Mouse (Mus musculus) intestine, embryonic 14.5 days (tissue): ENCODE results near the gene Lamb3. TPM values are rescaled to one million over a fixed set of nuclear protein-coding genes. Genes with fewer than 3 reads are reported as not detected.

Source experiments
- ATAC-seq: fragments of 200-750 bp; cut with Nextera tagmentation; replicated peaks from 2 replicates; pipeline ENCODE4 v1.8.0; 2017; ENCODE audit warnings: low read depth, moderate number of reproducible peaks, moderate TSS enrichment, moderate library complexity; ENCODE audit not compliant: low FRiP score, low TSS enrichment
- DNase-seq: peaks from one replicate; pipeline ENCODE4 v3.0.0-alpha.2; 2018; ENCODE audit warnings: low spot score
- H3K27ac ChIP-seq: fragments of 300-500 bp; sonication (generic); 2 replicates; pipeline ENCODE4 v1.5.1; 2014; ENCODE audit warnings: low read depth, mild to moderate bottlenecking, control low read depth
- H3K27me3 ChIP-seq: fragments of 300-500 bp; sonication (generic); replicated peaks from 2 replicates; pipeline ENCODE4 v1.6.1; 2014; ENCODE audit warnings: low read length, control low read depth; ENCODE audit not compliant: control insufficient read depth, insufficient read depth
- H3K36me3 ChIP-seq: fragments of 300-500 bp; sonication (generic); 2 replicates; pipeline ENCODE4 v1.6.1; 2014; ENCODE audit warnings: low read length, control low read depth; ENCODE audit not compliant: control insufficient read depth, insufficient read depth
- H3K4me1 ChIP-seq: fragments of 300-500 bp; sonication (generic); replicated peaks from 2 replicates; pipeline ENCODE4 v1.6.1; 2014; ENCODE audit warnings: low read length, control low read depth, mixed read lengths; ENCODE audit not compliant: control insufficient read depth, insufficient read depth
- H3K4me2 ChIP-seq: fragments of 300-500 bp; sonication (generic); 2 replicates; pipeline ENCODE4 v1.6.1; 2014; ENCODE audit warnings: low read length
- H3K4me3 ChIP-seq: fragments of 300-500 bp; sonication (generic); 2 replicates; pipeline ENCODE4 v1.5.1; 2014; ENCODE audit warnings: low read depth, low read length, control low read depth, mixed read lengths
- H3K9ac ChIP-seq: fragments of 300-500 bp; sonication (generic); 2 replicates; pipeline ENCODE4 v1.6.1; 2014; ENCODE audit warnings: mild to moderate bottlenecking, low read length
- H3K9me3 ChIP-seq: fragments of 300-500 bp; sonication (generic); 2 replicates; pipeline ENCODE4 v1.6.1; 2016; ENCODE audit warnings: low read length, control low read depth; ENCODE audit not compliant: control insufficient read depth
- WGBS: fragments of 180-500 bp; shearing (Covaris S2); extraction: QIAGEN DNeasy Blood & Tissue Kit; methylation state at CpG from one replicate; pipeline ENCODE4 v1.1.7; 2014; 5-methylcytosine and 5-hydroxymethylcytosine counted together
- polyA plus RNA-seq: library from polyadenylated mRNA; unstranded; fragments of >200 nt; fragmentation: Nextera tagmentation; extraction: Ambion mirVana; gene quantifications from 2 replicates; pipeline ENCODE4 v1.2.1, GENCODE M21; 2014

Lamb3 gene
- polyA plus RNA-seq, 1 experiment from 2014 or later, result 4.0 TPM

DNA sequence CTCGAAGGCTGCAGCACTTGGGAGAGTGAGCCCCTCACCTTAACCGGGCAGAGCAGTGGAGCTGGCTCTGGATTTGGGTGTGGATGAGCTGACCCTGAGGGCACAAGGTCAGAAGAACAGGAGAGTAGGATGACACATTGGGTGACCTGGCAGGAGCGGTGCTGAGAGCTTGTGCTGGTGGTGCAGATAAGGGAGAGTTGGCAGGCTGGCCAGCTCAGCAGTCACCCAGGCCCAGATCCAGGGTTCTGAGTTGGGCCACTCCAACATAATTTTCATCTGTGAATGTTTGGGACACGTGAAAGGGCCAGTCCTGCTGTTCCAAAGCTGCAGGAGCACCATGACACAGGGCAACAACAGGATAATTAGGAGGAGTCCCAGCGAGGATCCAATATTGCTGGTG lies 3.9 kb downstream of the Lamb3 start:
- no peak for ATAC-seq
- Histone ChIP-seq H3K4me3 (no peak overlapping the region), H3K9me3 (no peaks in the 10 kb centered on the region), H3K4me1 (no peaks in the 10 kb centered on the region), H3K9ac (no peak overlapping the region), H3K27me3 (no peaks in the 10 kb centered on the region), H3K4me2 (no peak overlapping the region), H3K27ac (no peak overlapping the region), H3K36me3 (no peaks in the 10 kb centered on the region)
- 70% methylated on average over 5 of the region's 5 CpGs for WGBS
- DNase-seq, result no peak

DNA sequence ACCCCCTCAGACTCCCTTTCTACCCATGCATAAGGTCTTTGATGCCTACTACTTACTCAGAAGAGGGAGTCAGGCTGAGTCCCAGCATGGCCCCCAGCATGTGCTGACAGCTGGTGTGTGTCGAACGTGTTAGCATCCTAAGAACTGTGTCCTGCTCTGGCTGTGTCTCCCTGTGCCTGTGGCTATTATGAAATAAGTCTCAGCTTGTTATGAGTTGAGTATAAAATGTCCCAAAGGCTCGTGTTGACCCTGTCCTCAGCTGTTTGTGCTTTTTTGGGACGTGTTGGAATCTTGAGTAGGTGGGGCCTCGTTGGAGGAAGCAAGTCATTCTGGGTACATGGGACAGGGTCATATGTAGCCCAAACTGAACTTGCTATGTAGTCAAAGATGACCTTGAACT lies 6.6 kb downstream of the Lamb3 start:
- no peak for DNase-seq
- no peaks in the 10 kb centered on the region for H3K27me3 ChIP-seq
- H3K36me3 ChIP-seq, result no peaks in the 10 kb centered on the region
- H3K27ac ChIP-seq, result no peak overlapping the region
- H3K9ac ChIP-seq, result no peak overlapping the region
- no peak overlapping the region for H3K4me3 ChIP-seq
- ATAC-seq, result no peak
- H3K4me2 ChIP-seq, result no peak overlapping the region
- H3K4me1 ChIP-seq, result no peaks in the 10 kb centered on the region
- 67% methylated on average over 5 of the region's 5 CpGs for WGBS
- H3K9me3 ChIP-seq, result no peaks in the 10 kb centered on the region

DNA sequence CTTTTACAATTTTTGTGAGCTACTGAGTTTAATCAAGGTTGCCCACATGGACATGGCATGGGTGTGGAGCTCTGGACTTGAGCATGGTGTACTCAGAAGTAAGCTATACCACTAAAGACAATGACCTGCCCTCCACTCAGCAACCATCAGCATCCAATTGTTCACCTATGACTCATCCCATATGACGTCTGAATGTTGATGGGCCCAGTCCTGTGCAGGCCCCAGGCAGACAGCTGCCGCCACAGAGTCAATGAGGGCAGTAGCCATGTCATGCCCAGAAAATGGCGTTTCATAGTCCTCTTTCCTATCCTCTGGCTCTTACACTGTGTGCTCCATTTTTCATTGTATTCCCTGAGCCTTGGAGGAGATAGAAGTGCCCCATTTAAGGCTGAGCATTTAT lies 8.5 kb downstream of the Lamb3 start:
- H3K4me3 ChIP-seq, result no peak overlapping the region
- no peak for ATAC-seq
- 66% methylated on average over 3 of the region's 3 CpGs for WGBS
- no peak overlapping the region for H3K27ac ChIP-seq
- no peaks in the 10 kb centered on the region for H3K9me3 ChIP-seq
- no peak overlapping the region for H3K4me2 ChIP-seq
- no peaks in the 10 kb centered on the region for H3K4me1 ChIP-seq
- H3K36me3 ChIP-seq, result no peaks in the 10 kb centered on the region
- no peaks in the 10 kb centered on the region for H3K27me3 ChIP-seq
- no peak for DNase-seq
- H3K9ac ChIP-seq, result no peak overlapping the region

DNA sequence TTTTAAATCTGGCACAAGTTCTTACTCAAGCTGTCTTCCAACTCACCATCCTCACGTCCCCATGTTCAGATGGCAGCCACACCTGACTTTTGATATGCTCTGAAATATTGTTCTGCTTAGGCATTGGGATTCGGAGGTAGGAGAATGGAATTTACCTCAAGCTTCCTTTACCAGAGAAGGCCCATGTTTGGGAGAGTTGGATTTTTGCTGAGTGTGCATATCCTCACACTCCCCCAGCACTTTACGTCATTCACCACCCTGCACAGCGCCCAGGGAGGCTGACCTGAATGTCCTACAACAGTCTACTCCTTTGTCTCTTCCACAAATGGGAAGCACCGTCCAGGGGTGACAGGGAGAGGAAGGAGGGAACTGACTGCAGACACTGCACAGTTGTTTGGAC lies 12.9 kb downstream of the Lamb3 start:
- Histone ChIP-seq H3K36me3 (no peaks in the 10 kb centered on the region), H3K9ac (no peak overlapping the region), H3K27me3 (no peaks in the 10 kb centered on the region), H3K4me1 (no peaks in the 10 kb centered on the region), H3K4me2 (no peak overlapping the region), H3K9me3 (no peaks in the 10 kb centered on the region), H3K27ac (no peak overlapping the region), H3K4me3 (no peak overlapping the region)
- 66% methylated on average over 5 of the region's 5 CpGs for WGBS
- DNase-seq (no peak), ATAC-seq (no peak)

DNA sequence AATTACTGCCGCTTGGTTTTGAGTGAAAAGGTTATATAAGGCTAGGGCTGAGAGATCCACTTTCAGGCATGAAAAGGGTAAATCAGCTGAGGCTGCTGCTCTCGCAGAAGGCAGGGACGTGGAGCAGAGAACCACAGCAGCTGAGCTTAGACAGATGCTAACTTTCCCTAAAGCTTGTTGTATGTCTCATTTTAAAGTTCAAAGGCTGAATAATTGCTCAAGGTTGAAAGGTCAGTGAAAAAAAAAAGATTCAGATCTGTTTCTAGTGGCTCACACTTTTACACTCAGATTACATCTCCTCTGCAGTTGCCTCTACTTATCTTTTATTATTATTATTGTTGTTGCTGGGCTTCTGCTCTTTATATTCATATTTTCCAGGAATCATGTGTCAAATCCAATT lies 18.0 kb downstream of the Lamb3 start:
- 28% methylated on average over 3 of the region's 3 CpGs for WGBS
- DNase-seq, result no peak
- peaks cover 9% of the 10 kb centered on the region; the same call in 1 of the 2 replicates for H3K4me1 ChIP-seq
- no peaks in the 10 kb centered on the region for H3K36me3 ChIP-seq
- H3K9me3 ChIP-seq, result no peaks in the 10 kb centered on the region
- H3K4me2 ChIP-seq, result no peak overlapping the region
- no peak for ATAC-seq
- no peak overlapping the region for H3K4me3 ChIP-seq
- no peak overlapping the region for H3K27ac ChIP-seq
- no peaks in the 10 kb centered on the region for H3K27me3 ChIP-seq
- H3K9ac ChIP-seq, result no peak overlapping the region

DNA sequence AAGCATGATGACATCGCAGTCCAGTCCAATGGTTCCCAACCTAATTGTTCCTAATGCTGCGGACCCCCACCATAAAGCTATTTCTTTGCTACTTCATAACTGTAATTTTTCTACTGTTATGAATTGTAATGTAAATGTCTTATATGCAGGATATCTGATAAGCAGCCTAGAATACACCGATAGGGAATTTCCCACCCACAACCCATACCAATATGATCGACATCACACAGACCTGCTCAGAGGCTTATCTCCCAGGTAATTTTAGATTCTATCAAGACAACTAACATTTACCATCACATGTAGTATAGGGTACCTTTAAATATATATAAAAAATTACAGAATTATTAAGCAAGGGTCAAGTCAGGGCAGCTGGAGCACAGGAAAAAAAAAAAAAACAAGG lies 18.6 kb downstream of the Lamb3 start:
- no peaks in the 10 kb centered on the region for H3K36me3 ChIP-seq
- H3K9ac ChIP-seq, result no peak overlapping the region
- DNase-seq, result no peak
- no peak overlapping the region for H3K4me2 ChIP-seq
- ATAC-seq, result no peak
- 88% methylated on average over 4 of the region's 4 CpGs for WGBS
- H3K4me3 ChIP-seq, result no peak overlapping the region
- H3K27ac ChIP-seq, result no peak overlapping the region
- H3K9me3 ChIP-seq, result no peaks in the 10 kb centered on the region
- H3K4me1 ChIP-seq, result peaks cover 13% of the 10 kb centered on the region; the same call in 1 of the 2 replicates
- no peaks in the 10 kb centered on the region for H3K27me3 ChIP-seq

DNA sequence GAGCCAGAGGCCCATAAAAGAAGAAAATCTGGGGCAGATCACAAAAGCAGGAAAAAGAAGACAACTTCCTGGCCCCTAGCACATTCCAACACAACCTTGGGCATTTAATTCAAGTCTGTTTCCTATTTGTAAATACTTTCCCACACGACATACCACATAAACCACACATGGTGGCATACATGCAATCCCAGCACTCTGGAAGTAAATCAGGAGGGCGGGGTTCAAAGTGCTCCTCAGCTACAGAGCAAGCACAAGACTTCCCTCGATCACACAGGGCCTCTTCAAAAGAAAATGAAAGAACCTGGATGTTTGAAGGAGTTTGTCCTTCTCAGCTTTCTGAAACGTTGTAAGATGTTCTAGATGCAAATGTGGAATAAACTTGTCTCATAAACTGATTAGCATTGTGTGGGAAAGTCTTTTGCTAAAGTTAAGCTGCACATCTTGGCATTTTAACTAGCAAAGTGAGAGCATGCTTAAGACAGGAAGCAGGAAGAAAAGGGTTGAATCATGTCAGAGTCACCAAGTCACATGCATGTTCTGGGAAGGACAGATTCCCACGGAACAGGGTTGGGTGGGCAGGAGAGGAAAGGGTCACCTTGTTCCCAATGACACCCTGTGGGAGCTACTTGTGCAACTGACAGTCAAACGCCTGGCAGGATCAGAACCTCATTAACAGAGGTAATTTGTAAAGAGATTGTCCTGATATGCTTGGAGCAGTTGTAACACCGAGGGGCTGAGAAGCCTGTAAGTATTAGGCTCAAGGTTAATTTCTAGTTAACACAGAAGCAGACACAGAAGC lies 19.4 kb downstream of the Lamb3 start:
- Histone ChIP-seq H3K4me3 (no peak overlapping the region), H3K27ac (no peak overlapping the region), H3K27me3 (no peaks in the 10 kb centered on the region), H3K9ac (no peak overlapping the region), H3K9me3 (no peaks in the 10 kb centered on the region), H3K4me1 (peaks cover 13% of the 10 kb centered on the region; the same call in 1 of the 2 replicates), H3K36me3 (no peaks in the 10 kb centered on the region), H3K4me2 (no peak overlapping the region)
- ATAC-seq (no peak), DNase-seq (no peak)
- 39% methylated on average over 7 of the region's 7 CpGs for WGBS

DNA sequence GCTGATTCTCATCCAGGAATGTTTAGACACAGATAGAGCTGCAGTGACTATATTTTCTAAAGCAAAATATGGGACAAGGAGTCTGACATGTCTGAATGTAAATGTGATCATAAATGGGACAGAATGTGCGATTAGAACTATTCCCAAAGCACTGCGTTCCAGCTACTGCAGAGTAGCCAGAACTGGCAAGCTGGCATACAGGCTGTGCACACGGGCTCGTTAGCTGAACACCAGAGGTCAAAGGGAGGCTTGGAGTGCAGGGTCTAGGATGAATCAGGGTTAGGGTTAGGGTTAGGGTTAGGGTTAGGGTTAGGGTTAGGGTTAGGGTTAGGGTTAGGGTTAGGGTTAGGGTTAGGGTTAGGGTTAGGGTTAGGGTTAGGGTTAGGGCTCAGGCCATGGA lies 20.0 kb downstream of the Lamb3 start:
- Histone ChIP-seq H3K9ac (no peak overlapping the region), H3K36me3 (no peaks in the 10 kb centered on the region), H3K27ac (no peak overlapping the region), H3K4me2 (no peak overlapping the region), H3K9me3 (no peaks in the 10 kb centered on the region), H3K4me3 (no peak overlapping the region), H3K4me1 (peaks cover 13% of the 10 kb centered on the region; the same call in 1 of the 2 replicates), H3K27me3 (no peaks in the 10 kb centered on the region)
- no peak for DNase-seq
- ATAC-seq, result no peak
- 77% methylated on average over 4 of the region's 4 CpGs for WGBS

DNA sequence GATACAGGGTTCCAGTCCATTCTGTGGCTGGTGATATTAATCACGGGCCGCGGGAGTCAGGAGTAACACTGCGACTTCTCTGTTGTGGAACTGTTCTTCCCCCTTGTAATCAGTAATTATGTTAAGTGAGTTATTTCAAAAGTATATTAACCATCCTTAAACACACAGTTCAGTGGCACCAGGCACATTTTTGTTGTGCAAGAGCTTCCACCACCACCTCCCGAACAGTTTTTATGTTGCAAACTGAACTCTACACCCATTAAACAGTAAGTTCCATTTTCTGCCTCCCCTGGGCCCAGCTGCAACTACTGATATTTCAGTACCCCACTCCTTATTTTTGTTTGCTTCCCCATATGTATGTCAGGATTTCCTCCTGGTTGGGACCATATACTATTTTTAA lies 22.1 kb downstream of the Lamb3 start:
- H3K9me3 ChIP-seq, result no peaks in the 10 kb centered on the region
- H3K4me1 ChIP-seq, result peaks cover 13% of the 10 kb centered on the region; the same call in 1 of the 2 replicates
- WGBS, result 94% methylated on average over 5 of the region's 5 CpGs
- H3K36me3 ChIP-seq, result no peaks in the 10 kb centered on the region
- no peak for DNase-seq
- H3K4me3 ChIP-seq, result no peak overlapping the region
- H3K4me2 ChIP-seq, result no peak overlapping the region
- ATAC-seq, result no peak
- no peaks in the 10 kb centered on the region for H3K27me3 ChIP-seq
- no peak overlapping the region for H3K9ac ChIP-seq
- H3K27ac ChIP-seq, result no peak overlapping the region
